Mouse (Mus musculus) 3T3-L1 (cell line): ENCODE measurements around the gene Sgsm2.

Source experiments
- DNase-seq: peaks from one replicate; pipeline ENCODE4 v3.0.0-alpha.2; 2015; ENCODE audit warnings: low read depth, low spot score

Gene Sgsm2

GRCm38 (mm10) chr11:74896901-74897677 is at the start of gene Sgsm2:
Gene Sgsm2, minus strand, starts transcription at chr11:74897060.
- peak; percentile 68 for DNase-seq

- peak; percentile 76 for DNase-seq
Measured at GRCm38 (mm10) chr11:74946348-74946747, 49.5 kb upstream of the Sgsm2 start.

- DNase-seq = no peak
Measured at GRCm38 (mm10) chr11:74930391-74930790, 33.5 kb upstream of the Sgsm2 start.

- DNase-seq = no peak
Measured at GRCm38 (mm10) chr11:74929111-74929510, 32.3 kb upstream of the Sgsm2 start.

GRCm38 (mm10) chr11:74927236-74927725 is 30.4 kb upstream of the Sgsm2 start:
- DNase-seq = no peak

- DNase-seq = peak; percentile 83
Measured at GRCm38 (mm10) chr11:74926388-74927005, 29.6 kb upstream of the Sgsm2 start.

GRCm38 (mm10) chr11:74925577-74926387 is 28.9 kb upstream of the Sgsm2 start, which contains the start of the genes Smg6 and Srr:
Gene Smg6, plus strand, starts transcription at chr11:74925823.
Gene Srr, minus strand, starts transcription at chr11:74925948.
- peak; percentile 94 for DNase-seq

- peak; percentile 82 for DNase-seq
Measured at GRCm38 (mm10) chr11:74924149-74924548, 27.3 kb upstream of the Sgsm2 start.

GRCm38 (mm10) chr11:74919249-74919648 is 22.4 kb upstream of the Sgsm2 start:
- no peak for DNase-seq

GRCm38 (mm10) chr11:74912492-74912891 is 15.6 kb upstream of the Sgsm2 start:
- DNase-seq = no peak

GRCm38 (mm10) chr11:74909978-74910377 is 13.1 kb upstream of the Sgsm2 start:
- no peak for DNase-seq

- no peak for DNase-seq
Measured at GRCm38 (mm10) chr11:74908618-74909399, 11.9 kb upstream of the Sgsm2 start.

- no peak for DNase-seq
Measured at GRCm38 (mm10) chr11:74907850-74908249, 11.0 kb upstream of the Sgsm2 start.

GRCm38 (mm10) chr11:74902416-74902815 is 5.6 kb upstream of the Sgsm2 start:
- no peak for DNase-seq

GRCm38 (mm10) chr11:74901555-74901954 is 4.7 kb upstream of the Sgsm2 start:
- no peak for DNase-seq

- DNase-seq = no peak
Measured at GRCm38 (mm10) chr11:74898517-74898827, 1.6 kb upstream of the Sgsm2 start.

- peak; percentile 95 for DNase-seq
Measured at GRCm38 (mm10) chr11:74897678-74898516, 1.0 kb upstream of the Sgsm2 start, which contains the start of gene Tsr1. Gene Tsr1, plus strand, starts transcription at chr11:74898071.

- peak; percentile 68 for DNase-seq
Measured at GRCm38 (mm10) chr11:74895980-74896900, 620 bp downstream of the Sgsm2 start.

- DNase-seq = no peak
Measured at GRCm38 (mm10) chr11:74894619-74895018, 2.2 kb downstream of the Sgsm2 start.
